Mouse (Mus musculus) heart, adult 9 months (tissue): Measurements from ENCODE around the gene Prdm11.

ENCODE experiments used
- DNase-seq, 2 experiments: peaks; one replicate each; pipeline ENCODE4 v3.0.0; 2022; ENCODE audit warnings: low spot score in 2 of 2

Prdm11 gene

DNA sequence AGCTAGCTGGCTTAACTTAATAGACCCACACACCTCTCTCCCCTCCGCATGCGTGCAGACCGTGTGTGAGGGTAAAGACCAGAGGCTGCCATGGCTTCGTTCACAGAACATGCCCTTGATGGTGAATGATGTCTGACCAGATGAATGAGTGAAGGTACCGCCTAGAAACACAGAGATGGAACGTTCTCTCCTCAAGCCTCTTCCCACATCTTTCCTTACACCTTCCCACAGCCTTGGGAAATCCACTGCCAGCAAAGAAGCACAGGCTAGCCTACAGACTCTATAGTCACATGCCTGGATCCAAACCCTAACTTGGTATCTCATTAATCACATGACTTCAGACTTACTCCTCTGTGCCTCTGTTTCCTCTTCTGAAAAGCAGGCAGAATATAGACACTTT, 112.6 kb downstream of the Prdm11 start:
- no peak for DNase-seq

DNA sequence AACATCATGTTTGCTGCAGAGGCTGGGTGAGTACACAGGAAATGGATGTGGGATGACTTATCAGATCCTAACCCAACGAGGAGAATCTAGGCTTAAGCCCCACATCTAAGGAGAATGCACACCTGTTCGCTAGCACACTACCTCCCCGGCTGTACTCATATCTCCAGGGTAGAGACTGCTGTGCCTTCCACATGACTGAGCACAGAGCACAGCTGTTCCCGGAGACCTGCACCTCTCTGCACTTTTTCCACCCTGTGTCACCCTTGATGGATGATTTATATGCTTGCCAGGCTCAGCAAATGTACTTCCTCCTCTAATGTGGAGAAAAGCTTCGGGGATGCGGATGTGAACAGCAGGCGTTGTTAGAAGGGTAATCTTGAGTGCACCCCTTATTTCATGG, 114.9 kb downstream of the Prdm11 start:
- DNase-seq: no peak

DNA sequence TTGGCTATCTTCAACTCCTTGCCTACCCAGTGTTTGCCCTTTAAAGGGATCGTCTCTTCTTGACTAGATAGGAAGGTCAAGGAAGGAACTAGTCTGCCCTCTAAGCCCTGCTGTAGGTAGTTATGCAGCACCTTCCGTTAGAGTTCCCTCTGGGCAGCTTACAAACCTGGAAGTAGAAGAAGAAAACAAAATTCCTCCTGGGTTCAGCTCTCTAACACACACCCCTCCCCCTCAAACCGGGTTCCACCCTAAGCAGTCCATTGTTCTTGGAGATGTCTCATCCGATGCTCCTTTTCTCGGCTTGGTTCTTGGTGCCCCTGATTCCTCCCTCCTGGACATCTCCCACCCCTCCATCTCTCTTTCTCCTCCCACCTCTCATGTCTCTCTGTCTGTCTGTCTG, 116.3 kb downstream of the Prdm11 start:
- DNase-seq: no peak

DNA sequence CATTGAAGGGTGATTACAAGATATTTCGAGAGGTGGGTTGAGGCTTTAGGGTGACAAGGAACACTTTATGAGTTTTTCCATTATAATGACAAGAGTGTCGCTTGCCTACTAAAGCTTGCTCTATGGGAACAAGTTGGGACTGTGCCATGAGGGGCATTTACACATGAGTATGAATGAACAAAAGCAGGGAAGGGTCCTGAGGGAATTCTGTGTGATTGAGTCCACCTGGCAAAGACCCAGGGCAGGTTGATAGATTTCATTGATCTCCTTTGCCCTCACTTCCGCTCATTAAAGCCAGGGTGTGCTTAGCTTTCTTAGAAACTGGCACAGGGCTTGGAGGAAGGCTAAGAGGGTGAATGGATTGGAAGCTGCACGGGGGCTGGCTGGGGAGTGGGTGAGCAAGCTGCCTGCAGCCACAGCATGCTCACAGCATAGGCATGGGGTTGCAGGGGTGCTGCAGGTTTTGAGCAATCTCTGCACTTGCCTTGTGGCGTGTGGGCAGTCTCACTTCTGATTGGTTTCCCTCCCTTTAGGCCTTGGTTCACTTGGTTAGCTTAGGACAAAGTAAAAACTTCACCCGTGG, 121.2 kb downstream of the Prdm11 start:
- no peak for DNase-seq

DNA sequence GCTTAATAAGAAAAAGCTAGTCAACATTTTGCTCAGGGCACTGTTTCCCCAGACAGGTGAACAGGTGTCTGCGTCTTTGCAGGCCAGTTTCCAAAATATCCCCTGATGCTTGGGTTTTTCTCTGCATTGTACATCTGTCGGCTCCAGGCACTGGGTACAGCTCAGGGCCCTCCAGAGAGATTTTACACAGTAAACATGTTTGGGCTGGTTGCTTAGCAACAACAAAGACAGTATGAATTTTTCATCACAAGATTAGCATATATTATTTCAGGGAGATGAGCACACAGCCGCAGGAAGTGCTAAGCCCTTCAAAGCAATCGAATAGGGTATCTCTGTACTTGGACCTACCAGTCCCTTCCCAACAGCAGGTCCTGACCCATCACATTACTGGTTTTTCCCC, 125.3 kb downstream of the Prdm11 start:
- no peak for DNase-seq

DNA sequence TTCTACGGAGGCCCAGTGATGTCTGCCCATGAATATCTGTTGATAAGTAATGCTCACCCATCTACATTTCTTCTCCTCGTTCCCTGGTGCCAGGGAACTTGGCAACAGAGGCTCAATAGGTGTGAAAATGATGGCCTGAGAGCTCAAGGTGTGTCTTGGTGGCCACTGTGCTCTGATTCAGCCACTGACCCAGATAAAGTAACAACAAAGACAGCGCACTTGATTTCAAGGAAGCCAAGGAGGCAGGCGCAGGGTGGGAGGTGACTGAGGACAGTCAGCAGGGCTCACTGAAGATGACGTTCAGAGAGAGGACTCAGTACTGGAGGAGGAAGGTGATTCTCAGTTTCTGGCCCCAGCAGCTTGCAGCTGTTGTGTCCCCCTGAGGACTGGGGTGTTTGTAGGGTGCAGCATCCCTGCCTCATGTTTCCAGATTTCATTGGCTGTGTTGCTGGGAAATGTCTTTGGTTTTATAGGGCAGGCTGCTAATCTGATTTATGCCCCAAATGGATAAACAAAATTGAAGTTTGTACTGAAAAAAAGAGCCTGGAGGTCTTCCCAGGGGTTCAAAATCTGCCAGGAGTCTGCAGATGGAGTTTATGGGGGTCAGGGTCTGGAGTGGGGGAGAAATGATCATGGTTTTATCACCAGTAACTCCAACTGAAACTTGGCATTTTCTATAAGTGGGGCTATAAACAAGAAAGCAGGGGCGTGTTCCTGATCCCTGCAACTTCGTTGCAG, 128.4 kb downstream of the Prdm11 start:
- no peak for DNase-seq

DNA sequence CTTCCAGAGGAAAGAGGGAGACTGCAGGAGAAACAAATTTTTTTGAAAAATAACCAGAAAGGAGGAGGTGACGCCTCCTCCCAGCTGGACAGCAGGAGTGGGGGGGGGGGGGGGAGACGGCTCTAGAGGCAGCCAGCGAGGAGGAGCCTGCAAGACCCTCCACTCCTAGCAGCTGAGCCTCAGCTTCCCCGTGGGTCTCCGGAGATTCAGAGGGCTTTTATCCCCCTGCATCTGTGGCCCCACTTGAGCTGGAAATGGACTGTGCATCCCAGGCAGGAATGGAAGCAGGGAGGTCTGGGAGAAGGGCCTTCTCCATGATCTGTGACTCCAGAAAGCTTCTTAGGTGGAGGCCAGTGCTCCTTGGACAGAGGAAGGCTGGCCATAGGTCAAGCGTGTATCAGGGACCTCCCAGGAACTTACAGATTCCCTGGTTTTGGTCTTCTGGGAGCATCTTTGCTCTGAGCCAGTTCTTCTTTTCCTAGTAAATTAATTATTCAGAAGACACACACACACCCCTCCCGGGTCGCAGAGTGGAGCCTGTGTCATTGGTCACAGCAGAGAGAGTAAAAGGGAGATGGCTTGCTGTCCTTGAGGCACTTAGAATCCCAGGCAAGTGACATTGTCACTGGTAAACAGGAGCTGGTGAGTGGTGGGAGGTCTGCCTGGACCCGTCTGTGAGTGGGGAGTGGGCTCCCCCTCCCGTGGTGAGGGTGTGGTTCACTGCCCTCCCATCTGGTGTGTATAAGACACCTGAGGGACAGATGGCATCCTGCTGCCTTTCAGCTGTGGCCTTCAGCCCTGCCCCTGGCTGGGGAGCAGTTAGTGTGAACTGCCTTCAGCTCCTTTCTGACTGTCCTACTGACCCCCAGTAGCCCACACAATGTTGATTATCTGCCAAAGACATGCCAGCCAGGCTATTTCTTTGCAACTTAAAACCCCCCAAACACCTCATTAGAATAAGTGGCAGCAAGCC, 130.0 kb downstream of the Prdm11 start:
- DNase-seq: no peak
